Mouse (Mus musculus) liver, adult 2 months (tissue): ENCODE results near the gene Ephb2.

Source experiments
- CTCF ChIP-seq: fragments of 200-500 bp; IDR thresholded peaks from 2 replicates; pipeline ENCODE4 v1.5.1; 2011; ENCODE audit warnings: low read depth, low read length, control low read depth
- POLR2A ChIP-seq: fragments of 200-500 bp; IDR thresholded peaks from 2 replicates; pipeline ENCODE4 v1.6.1; 2011; ENCODE audit warnings: low read length, control low read depth; ENCODE audit not compliant: insufficient read depth; ENCODE audit errors: extremely low read depth

GRCm38 (mm10) chr4:136863517-136863916 is 27.7 kb upstream of the Ephb2 start:
- TF ChIP-seq CTCF (no peak), POLR2A (no peak)
